Mouse (Mus musculus): ENCODE measurements around the gene Ehbp1. TPM values are rescaled to one million over a fixed set of nuclear protein-coding genes. Genes with fewer than 3 reads are reported as not detected.

The Ehbp1 gene
- polyA plus RNA-seq, 1 experiment from 2014 or later = 10.4 TPM

DNA sequence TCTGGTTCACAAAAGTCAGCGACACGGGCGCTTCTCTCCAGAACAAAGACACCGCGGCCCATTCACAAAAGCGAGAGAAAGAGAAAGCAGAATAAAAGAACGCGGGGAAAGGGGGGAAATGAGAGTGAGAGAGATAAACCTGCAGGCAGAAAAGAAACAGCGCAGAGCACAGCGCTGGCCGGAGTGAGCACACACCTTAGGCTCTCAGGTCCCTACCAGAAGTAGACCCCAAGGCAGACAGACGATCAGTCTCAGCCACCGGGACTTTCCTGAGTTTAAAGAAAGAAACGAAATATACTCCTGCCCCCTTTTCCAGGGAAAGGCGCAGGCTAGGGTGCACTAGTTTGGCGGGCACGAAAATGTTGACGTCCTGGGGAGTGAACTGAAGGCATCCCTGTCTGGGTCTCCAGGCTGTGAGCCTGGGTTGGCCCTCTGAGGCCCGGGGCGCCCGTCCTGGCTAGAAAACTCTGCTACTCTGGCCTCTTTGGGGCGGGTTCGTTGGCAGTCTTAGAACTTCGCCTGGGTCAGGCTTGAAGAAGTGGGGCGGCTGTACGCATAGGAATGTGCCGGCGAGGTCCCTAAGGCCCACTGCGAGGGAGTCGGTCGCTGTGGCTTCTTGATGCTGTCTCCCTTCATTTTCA, 338.6 kb downstream of the Ehbp1 start:
- Histone ChIP-seq H3K4me3 (ENCODE audit: low read length) (peak overlapping the region; percentile 10; the same call in 1 of the 2 replicates), H3K9ac (ENCODE audit: low read length) (no peak overlapping the region), H3K4me2 (ENCODE audit: low read depth, low read length) (peak overlapping the region; percentile 5; the same call in 1 of the 2 replicates), H3K27me3 (ENCODE audit: control insufficient read depth, insufficient read depth, low read depth, low read length) (peaks cover 88% of the 10 kb centered on the region), H3K27ac (ENCODE audit: low read length) (no peak overlapping the region), H3K4me1 (replicated peaks; ENCODE audit: control insufficient read depth, insufficient read depth, low read length) (peaks cover 33% of the 10 kb centered on the region), H3K9me3 (ENCODE audit: control insufficient read depth, low read length) (no peaks in the 10 kb centered on the region), H3K36me3 (ENCODE audit: control insufficient read depth, insufficient read depth, low read length) (no peaks in the 10 kb centered on the region)
- 2% methylated on average over 31 of the region's 31 CpGs for WGBS
- ATAC-seq (ENCODE audit: low read depth) = no peak

GRCm38 (mm10) chr11:22002783-22003340, 339.2 kb downstream of the Ehbp1 start, which contains the start of gene Otx1:
Otx1 (minus strand) TSS chr11:22002897.
- Histone ChIP-seq H3K36me3 (ENCODE audit: control insufficient read depth, insufficient read depth, low read length) (no peaks in the 10 kb centered on the region), H3K27me3 (ENCODE audit: control insufficient read depth, insufficient read depth, low read depth, low read length) (peaks cover 88% of the 10 kb centered on the region), H3K9ac (ENCODE audit: low read length) (peak within 1 kb of the TSS; percentile 60), H3K4me3 (ENCODE audit: low read length) (peak within 1 kb of the TSS; percentile 59), H3K9me3 (ENCODE audit: control insufficient read depth, low read length) (no peaks in the 10 kb centered on the region), H3K4me2 (ENCODE audit: low read depth, low read length) (peak within 1 kb of the TSS; percentile 96), H3K27ac (ENCODE audit: low read length) (no peak within 1 kb of the TSS), H3K4me1 (replicated peaks; ENCODE audit: control insufficient read depth, insufficient read depth, low read length) (peaks cover 30% of the 10 kb centered on the region)
- WGBS = under 1% methylated on average over 34 of the region's 34 CpGs
- no peak for ATAC-seq (ENCODE audit: low read depth)

DNA sequence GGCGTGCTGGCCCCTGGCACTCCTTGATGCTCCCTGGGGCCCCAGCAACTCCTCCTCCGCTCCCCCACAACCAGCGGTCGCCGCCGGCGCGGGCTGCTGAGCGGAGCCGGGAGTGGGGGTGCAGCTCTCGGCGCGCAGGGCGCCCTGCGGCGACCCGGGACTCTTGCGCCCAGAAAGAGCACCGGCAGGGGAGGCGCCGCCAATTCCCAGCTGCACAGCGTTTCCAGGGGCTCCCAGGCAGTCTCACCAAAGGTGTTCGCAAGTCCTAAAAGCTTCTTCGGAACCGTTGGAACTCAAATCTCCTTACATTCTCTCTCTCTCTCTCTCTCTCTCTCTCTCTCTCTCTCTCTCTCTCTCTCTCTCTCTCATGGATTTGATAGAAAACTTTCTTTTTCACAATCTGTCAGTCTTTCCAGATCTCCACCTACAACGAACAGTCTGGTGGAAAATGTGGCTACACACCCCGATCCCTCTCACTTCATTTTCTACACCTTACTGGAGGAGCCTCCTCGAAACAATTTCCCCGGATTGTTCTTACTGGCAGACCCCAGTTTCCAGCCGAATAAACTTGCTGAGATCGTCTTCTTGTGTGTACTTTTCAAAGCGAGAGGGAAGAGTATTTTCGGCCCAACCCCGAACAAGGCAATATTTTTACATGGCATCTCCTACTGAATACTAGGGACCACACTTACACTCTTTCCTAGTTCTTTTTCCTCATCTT, 339.9 kb downstream of the Ehbp1 start:
- Histone ChIP-seq H3K9ac (ENCODE audit: low read length) (peak overlapping the region; percentile 60), H3K4me2 (ENCODE audit: low read depth, low read length) (peak overlapping the region; percentile 96), H3K27ac (ENCODE audit: low read length) (no peak overlapping the region), H3K36me3 (ENCODE audit: control insufficient read depth, insufficient read depth, low read length) (no peaks in the 10 kb centered on the region), H3K27me3 (ENCODE audit: control insufficient read depth, insufficient read depth, low read depth, low read length) (peaks cover 85% of the 10 kb centered on the region), H3K4me3 (ENCODE audit: low read length) (peak overlapping the region; percentile 59), H3K4me1 (replicated peaks; ENCODE audit: control insufficient read depth, insufficient read depth, low read length) (peaks cover 27% of the 10 kb centered on the region), H3K9me3 (ENCODE audit: control insufficient read depth, low read length) (no peaks in the 10 kb centered on the region)
- under 1% methylated on average over 34 of the region's 34 CpGs for WGBS
- no peak for ATAC-seq (ENCODE audit: low read depth)

DNA sequence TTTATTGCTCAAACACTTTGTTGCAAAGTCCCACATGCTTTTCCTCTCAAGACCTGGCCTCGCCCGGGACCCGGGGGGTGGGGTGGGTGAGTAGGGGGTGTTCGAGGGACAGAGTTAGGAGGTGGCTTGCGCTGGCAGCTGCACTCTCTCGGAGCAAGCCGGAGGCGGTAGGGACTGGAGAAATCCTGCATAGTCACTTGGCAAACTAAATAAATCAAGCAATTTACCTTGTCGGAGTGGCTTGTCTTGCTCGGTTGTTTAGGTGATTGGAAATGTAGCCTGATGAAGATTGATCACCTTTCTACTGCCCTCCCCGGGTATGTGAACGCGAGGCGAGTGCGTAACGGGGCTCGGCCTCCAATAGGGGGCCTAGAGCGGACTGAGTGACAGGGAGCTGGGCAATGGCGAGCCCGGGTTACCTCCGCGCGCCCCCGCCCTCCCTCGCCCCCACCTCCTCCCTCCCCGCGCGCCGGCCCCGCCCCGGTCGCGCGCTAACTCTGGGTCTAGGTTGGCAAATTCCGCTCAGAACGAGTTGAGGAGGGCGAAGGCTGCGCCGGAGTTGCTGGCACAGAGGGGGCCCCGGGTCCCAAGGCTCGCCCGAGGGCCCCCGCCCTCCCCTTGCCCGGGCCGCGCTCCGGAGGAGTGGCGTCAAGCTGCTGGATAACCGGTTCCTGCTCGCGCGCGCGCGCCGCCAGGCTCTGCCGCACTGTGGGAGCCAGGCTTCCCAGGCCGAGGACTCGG, 340.6 kb downstream of the Ehbp1 start:
- H3K4me2 ChIP-seq (ENCODE audit: low read depth, low read length) = peak overlapping the region; percentile 96
- peak; percentile 84 for ATAC-seq (ENCODE audit: low read depth)
- peak overlapping the region; percentile 59 for H3K4me3 ChIP-seq (ENCODE audit: low read length)
- H3K4me1 ChIP-seq (replicated peaks; ENCODE audit: control insufficient read depth, insufficient read depth, low read length) = peaks cover 28% of the 10 kb centered on the region
- WGBS = under 1% methylated on average over 44 of the region's 59 CpGs
- peaks cover 85% of the 10 kb centered on the region for H3K27me3 ChIP-seq (ENCODE audit: control insufficient read depth, insufficient read depth, low read depth, low read length)
- no peak overlapping the region for H3K27ac ChIP-seq (ENCODE audit: low read length)
- no peaks in the 10 kb centered on the region for H3K9me3 ChIP-seq (ENCODE audit: control insufficient read depth, low read length)
- peak overlapping the region; percentile 60 for H3K9ac ChIP-seq (ENCODE audit: low read length)
- H3K36me3 ChIP-seq (ENCODE audit: control insufficient read depth, insufficient read depth, low read length) = no peaks in the 10 kb centered on the region

DNA sequence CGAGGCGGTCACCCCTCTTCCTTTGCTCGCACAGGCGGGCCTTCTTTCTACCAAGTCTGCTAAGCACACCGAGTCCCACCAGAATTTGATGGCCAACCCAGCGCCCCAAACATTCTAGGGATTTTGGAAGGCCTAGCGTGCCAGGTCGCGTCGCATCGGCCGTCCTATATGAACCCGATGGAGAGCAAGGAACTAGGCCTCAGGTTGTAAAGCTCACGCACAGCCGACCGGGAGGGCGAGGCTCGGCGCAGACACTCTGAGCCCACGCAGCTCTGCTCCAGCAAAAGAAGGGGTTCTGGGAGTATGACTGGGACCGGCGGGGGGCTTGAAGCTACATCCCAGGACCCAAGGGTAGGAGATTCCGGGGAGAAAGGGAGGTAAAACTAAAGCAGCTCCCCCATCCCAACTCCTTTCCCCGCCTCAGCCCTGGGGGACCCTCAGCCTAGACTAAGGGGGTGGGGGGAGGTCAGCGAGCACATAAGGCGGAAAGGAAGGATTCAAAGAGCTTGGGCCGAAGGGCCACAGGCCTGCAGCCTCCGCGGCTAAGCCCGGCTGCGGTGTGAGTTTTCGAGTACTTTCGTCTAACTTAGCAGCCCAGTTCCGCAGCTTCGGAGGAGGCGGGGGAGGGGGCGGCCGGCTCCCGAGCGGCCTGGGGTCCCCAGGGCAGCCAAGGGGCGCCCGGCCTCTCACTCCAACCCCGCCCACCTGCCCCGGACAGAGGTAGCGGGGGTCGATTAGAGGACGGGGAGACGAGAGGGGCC, 341.6 kb downstream of the Ehbp1 start:
- Histone ChIP-seq H3K4me3 (ENCODE audit: low read length) (peak overlapping the region; percentile 59), H3K36me3 (ENCODE audit: control insufficient read depth, insufficient read depth, low read length) (no peaks in the 10 kb centered on the region), H3K9ac (ENCODE audit: low read length) (peak overlapping the region; percentile 40; the same call in 1 of the 2 replicates), H3K9me3 (ENCODE audit: control insufficient read depth, low read length) (no peaks in the 10 kb centered on the region), H3K4me2 (ENCODE audit: low read depth, low read length) (peak overlapping the region; percentile 96), H3K27ac (ENCODE audit: low read length) (no peak overlapping the region), H3K27me3 (ENCODE audit: control insufficient read depth, insufficient read depth, low read depth, low read length) (peaks cover 87% of the 10 kb centered on the region), H3K4me1 (replicated peaks; ENCODE audit: control insufficient read depth, insufficient read depth, low read length) (peaks cover 30% of the 10 kb centered on the region)
- WGBS = 4% methylated on average over 47 of the region's 48 CpGs
- no peak for ATAC-seq (ENCODE audit: low read depth)

DNA sequence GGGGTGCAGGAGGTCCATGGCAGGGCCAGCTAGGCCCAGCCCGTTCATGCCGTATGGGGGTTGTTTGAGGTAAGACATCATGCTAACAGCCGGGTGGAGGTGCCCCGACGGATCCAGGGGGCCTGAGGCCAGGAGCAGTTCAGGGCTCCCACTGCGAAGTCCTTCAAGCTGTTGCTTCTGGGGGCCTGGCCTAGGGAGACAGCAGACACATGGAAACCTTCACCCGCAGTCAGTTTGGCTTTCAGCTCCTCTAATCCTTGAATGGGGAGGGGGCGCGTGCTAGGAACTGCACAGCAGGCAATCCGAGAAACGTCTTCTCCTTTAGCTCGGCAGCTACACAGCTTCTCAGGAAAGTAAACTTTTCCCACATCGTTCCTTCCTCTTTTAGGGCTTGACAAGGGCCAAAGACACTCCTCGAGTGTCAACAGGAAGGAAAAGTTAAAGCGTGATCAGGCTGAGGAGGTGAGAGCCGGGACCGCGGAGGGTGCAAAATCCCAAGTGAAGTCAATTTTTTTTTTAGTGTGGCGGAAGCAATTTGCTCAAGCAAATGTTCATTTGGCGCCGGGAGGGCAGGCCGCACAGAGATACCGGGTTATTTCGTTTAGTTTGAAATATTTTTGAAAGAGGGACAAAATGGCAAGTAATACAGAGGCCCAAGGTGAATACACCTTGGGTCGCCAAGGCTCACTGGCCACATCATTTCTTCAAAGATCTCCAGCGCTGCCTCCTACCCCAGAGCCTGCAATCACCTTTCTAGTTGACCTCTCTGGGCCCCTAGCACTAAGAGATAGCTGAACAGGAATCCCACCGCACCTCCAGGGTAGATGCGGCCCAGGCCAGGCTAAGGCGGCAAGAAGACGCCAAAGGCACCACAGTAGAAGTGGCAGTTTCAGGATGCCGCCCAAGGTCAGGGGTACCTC, 342.4 kb downstream of the Ehbp1 start:
- WGBS = 11% methylated on average over 31 of the region's 31 CpGs

DNA sequence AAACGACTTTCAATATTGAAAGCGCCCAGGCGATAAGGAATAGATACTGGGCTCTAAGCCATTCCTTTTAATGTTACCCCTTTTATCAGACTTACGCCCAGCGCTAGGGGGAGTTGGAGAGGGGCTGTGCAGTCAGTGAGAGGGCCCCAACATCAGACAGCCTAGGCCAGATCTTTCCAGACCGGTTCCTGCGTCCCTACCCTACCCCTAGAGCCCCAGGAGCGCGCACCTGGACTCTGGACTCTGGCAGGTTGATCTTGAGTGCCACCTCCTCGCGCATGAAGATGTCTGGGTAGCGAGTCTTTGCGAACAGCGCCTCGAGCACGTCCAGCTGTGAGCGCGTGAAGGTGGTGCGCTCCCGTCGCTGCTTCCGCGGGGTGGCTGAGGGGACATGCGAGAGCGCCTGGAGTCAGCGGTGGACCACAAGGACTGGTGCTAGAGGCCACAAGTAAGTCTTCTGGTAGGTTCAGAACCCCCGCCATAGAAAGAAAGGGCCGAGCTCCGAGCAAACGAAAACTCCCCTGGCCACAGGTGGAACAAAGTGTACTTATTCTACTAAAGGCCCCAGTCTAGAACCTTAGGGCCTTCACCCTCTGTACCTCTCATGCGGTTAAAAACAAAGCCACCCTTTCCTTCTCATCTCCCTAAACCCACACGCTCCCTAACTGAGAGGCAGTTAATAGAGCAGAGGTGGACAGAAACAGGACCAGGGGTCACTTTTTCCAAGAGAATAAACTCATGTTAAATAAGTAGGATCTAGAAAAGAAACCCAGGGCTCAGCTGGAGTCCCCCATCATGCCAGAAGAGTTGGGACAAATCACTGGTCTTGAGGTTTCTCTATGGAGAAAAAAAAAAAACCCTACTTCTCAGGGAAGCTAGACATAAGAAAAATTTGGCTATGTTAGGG, 343.7 kb downstream of the Ehbp1 start:
- Histone ChIP-seq H3K4me1 (replicated peaks; ENCODE audit: control insufficient read depth, insufficient read depth, low read length) (peaks cover 31% of the 10 kb centered on the region), H3K27me3 (ENCODE audit: control insufficient read depth, insufficient read depth, low read depth, low read length) (peaks cover 87% of the 10 kb centered on the region), H3K4me3 (ENCODE audit: low read length) (no peak overlapping the region), H3K9me3 (ENCODE audit: control insufficient read depth, low read length) (no peaks in the 10 kb centered on the region), H3K36me3 (ENCODE audit: control insufficient read depth, insufficient read depth, low read length) (no peaks in the 10 kb centered on the region), H3K27ac (ENCODE audit: low read length) (no peak overlapping the region), H3K9ac (ENCODE audit: low read length) (no peak overlapping the region), H3K4me2 (ENCODE audit: low read depth, low read length) (no peak overlapping the region)
- ATAC-seq (ENCODE audit: low read depth) = no peak
- 11% methylated on average over 32 of the region's 32 CpGs for WGBS

More for the DNA sequence above, 342.4 kb downstream of the Ehbp1 start:
- Histone ChIP-seq H3K27ac (ENCODE audit: low read length) (no peak overlapping the region), H3K27me3 (ENCODE audit: control insufficient read depth, insufficient read depth, low read depth, low read length) (peaks cover 87% of the 10 kb centered on the region), H3K9ac (ENCODE audit: low read length) (no peak overlapping the region), H3K36me3 (ENCODE audit: control insufficient read depth, insufficient read depth, low read length) (no peaks in the 10 kb centered on the region), H3K9me3 (ENCODE audit: control insufficient read depth, low read length) (no peaks in the 10 kb centered on the region), H3K4me2 (ENCODE audit: low read depth, low read length) (no peak overlapping the region), H3K4me3 (ENCODE audit: low read length) (no peak overlapping the region), H3K4me1 (replicated peaks; ENCODE audit: control insufficient read depth, insufficient read depth, low read length) (peaks cover 30% of the 10 kb centered on the region)
- ATAC-seq (ENCODE audit: low read depth) = no peak
